8 mouse cellular contexts compared by ENCODE assay signal in the genomic region with DNA sequence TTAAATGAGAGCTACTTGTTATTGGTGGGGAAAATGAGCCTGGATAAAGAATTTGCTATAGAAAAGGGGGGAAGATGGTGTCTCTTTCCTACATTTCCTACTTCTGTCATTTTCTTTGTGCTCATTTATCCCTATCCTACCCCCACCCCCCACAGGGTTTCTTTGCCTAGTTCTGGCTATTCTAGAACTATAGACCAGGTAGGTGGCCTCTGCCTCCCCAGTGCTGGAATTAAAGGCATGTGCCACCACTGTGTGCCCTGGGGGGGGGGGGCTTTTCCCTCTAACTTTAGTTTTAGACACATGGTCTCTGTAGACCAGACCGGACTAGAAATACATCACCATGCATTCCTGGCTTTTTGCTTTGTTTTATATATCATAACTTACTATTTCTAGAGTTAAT. TPM values are rescaled to one million over a fixed set of nuclear protein-coding genes. Genes with fewer than 3 reads are reported as not detected.
DNase-seq lines count a peak whose midpoint lies in the region; ATAC-seq and TF ChIP-seq lines count a peak whose summit lies in the region.

No protein-coding gene starts in this region.

- peak overlapping the region; percentile 96 for H3K4me2 ChIP-seq in lung, embryonic 14.5 days
- peak overlapping the region; percentile 97 for H3K4me2 ChIP-seq in limb, embryonic 13.5 days (replicated peaks)
- peak overlapping the region; percentile 93 for H3K4me2 ChIP-seq in stomach, embryonic 14.5 days (replicated peaks; ENCODE audit: low read depth, low read length)

- H3K9ac ChIP-seq in lung, embryonic 14.5 days = peak overlapping the region; percentile 100
- H3K9ac ChIP-seq in limb, embryonic 13.5 days = peak overlapping the region; percentile 100
- peak overlapping the region; percentile 28; the same call in 1 of the 2 replicates for H3K9ac ChIP-seq in stomach, embryonic 14.5 days (replicated peaks; ENCODE audit: low read depth, low read length)

- WGBS in lung, embryonic 14.5 days = 45% methylated on average over 1 of the region's 1 CpGs
- 68% methylated on average over 1 of the region's 1 CpGs for WGBS in forebrain, embryonic 10.5 days
- WGBS in limb, embryonic 13.5 days = 35% methylated on average over 1 of the region's 1 CpGs
- 36% methylated on average over 1 of the region's 1 CpGs for WGBS in stomach, embryonic 14.5 days

- no peak for DNase-seq in lung, embryonic 14.5 days
- DNase-seq in lung, postnatal 36 days = no peak
- no peak for DNase-seq in forebrain, embryonic 10.5 days (ENCODE audit: extremely low spot score, low spot score)
- DNase-seq in left cerebral cortex, postnatal 36 days (ENCODE audit: low spot score in 2 of 2) = no peak
- no peak for DNase-seq in cerebellum, postnatal 14 days
- DNase-seq in cerebellum, adult 18-20 months = no peak

- no peaks in the 10 kb centered on the region for H3K27me3 ChIP-seq in lung, embryonic 14.5 days (ENCODE audit: insufficient read depth, low read length)
- H3K27me3 ChIP-seq in forebrain, embryonic 10.5 days (ENCODE audit: poor library complexity, severe bottlenecking) = no peaks in the 10 kb centered on the region
- H3K27me3 ChIP-seq in limb, embryonic 13.5 days = no peaks in the 10 kb centered on the region
- H3K27me3 ChIP-seq in stomach, embryonic 14.5 days (ENCODE audit: control insufficient read depth, insufficient read depth, low read length) = no peaks in the 10 kb centered on the region

- H3K27ac ChIP-seq in lung, embryonic 14.5 days (ENCODE audit: low read depth) = no peak overlapping the region
- H3K27ac ChIP-seq in forebrain, embryonic 10.5 days = no peak overlapping the region
- H3K27ac ChIP-seq in limb, embryonic 13.5 days = no peak overlapping the region
- H3K27ac ChIP-seq in stomach, embryonic 14.5 days (ENCODE audit: low read length) = no peak overlapping the region

- TF ChIP-seq CTCF in lung, embryonic 14.5 days (IDR thresholded peaks at IDR 0.05; ENCODE audit: low read depth) = no peak

- no peak for ATAC-seq in lung, embryonic 14.5 days (ENCODE audit: insufficient read depth)
- ATAC-seq in limb, embryonic 13.5 days (ENCODE audit: low FRiP score, low read depth) = no peak
- no peak for ATAC-seq in stomach, embryonic 14.5 days (ENCODE audit: insufficient number of reproducible peaks, insufficient read depth, low FRiP score, low read depth)

- H3K4me1 ChIP-seq in lung, embryonic 14.5 days (ENCODE audit: insufficient read depth) = peaks cover 8% of the 10 kb centered on the region; the same call in 1 of the 2 replicates
- H3K4me1 ChIP-seq in forebrain, embryonic 10.5 days = peaks cover 38% of the 10 kb centered on the region
- peaks cover 39% of the 10 kb centered on the region for H3K4me1 ChIP-seq in limb, embryonic 13.5 days
- H3K4me1 ChIP-seq in stomach, embryonic 14.5 days (ENCODE audit: control insufficient read depth, insufficient read depth, low read length) = peaks cover 16% of the 10 kb centered on the region; the same call in 1 of the 2 replicates

- intact Hi-C loops in left cerebral cortex, postnatal 36 days (cut with DNase I) = loop anchor here (5.0 kb wide), 1 partner anchor 57 kb away; a partner anchor contains a TSS

- H3K9me3 ChIP-seq in lung, embryonic 14.5 days (ENCODE audit: low read depth, low read length) = no peaks in the 10 kb centered on the region
- H3K9me3 ChIP-seq in forebrain, embryonic 10.5 days = no peaks in the 10 kb centered on the region
- no peaks in the 10 kb centered on the region for H3K9me3 ChIP-seq in limb, embryonic 13.5 days
- no peaks in the 10 kb centered on the region for H3K9me3 ChIP-seq in stomach, embryonic 14.5 days (ENCODE audit: control insufficient read depth, low read depth, low read length)

- H3K4me3 ChIP-seq in lung, embryonic 14.5 days (ENCODE audit: low read depth, low read length) = peak overlapping the region; percentile 100
- H3K4me3 ChIP-seq in forebrain, embryonic 10.5 days = peak overlapping the region; percentile 100
- H3K4me3 ChIP-seq in limb, embryonic 13.5 days = peak overlapping the region; percentile 99
- peak overlapping the region; percentile 100 for H3K4me3 ChIP-seq in stomach, embryonic 14.5 days (ENCODE audit: low read depth, low read length)

- H3K36me3 ChIP-seq in lung, embryonic 14.5 days (ENCODE audit: insufficient read depth) = peaks cover 70% of the 10 kb centered on the region
- H3K36me3 ChIP-seq in forebrain, embryonic 10.5 days (replicated peaks) = peaks cover 75% of the 10 kb centered on the region
- H3K36me3 ChIP-seq in limb, embryonic 13.5 days = peaks cover 57% of the 10 kb centered on the region
- H3K36me3 ChIP-seq in stomach, embryonic 14.5 days (ENCODE audit: control insufficient read depth, insufficient read depth, low read length) = peaks cover 58% of the 10 kb centered on the region

RNA-seq across cellular contexts. Expression of a gene that starts 3.1 kb away (rescaled TPM):
- polyA plus RNA-seq in lung, embryonic 14.5 days (2014; fragmentation: Nextera tagmentation; extraction: Ambion mirVana) = 129 and 137 TPM in 2 replicates
- polyA plus RNA-seq in forebrain, embryonic 10.5 days (2016; fragmentation: Nextera tagmentation; extraction: Ambion mirVana) = 107 and 110 TPM in 2 replicates
- 100.0 and 105 TPM in 2 replicates for polyA plus RNA-seq in limb, embryonic 13.5 days (2015; fragmentation: Nextera tagmentation; extraction: Ambion mirVana)
- polyA plus RNA-seq in stomach, embryonic 14.5 days (2014; fragmentation: Nextera tagmentation; extraction: Ambion mirVana) = 128 and 142 TPM in 2 replicates
- 100 to 1,000 TPM; 163 to 281 TPM for total RNA-seq in left cerebral cortex, postnatal 36 days (2021)

RNA-seq across cellular contexts. Expression of a gene that starts 36.7 kb away (rescaled TPM):
- polyA plus RNA-seq in lung, embryonic 14.5 days (2014; fragmentation: Nextera tagmentation; extraction: Ambion mirVana) = 27.6 and 28.6 TPM in 2 replicates
- 38.9 and 39.4 TPM in 2 replicates for polyA plus RNA-seq in forebrain, embryonic 10.5 days (2016; fragmentation: Nextera tagmentation; extraction: Ambion mirVana)
- polyA plus RNA-seq in limb, embryonic 13.5 days (2015; fragmentation: Nextera tagmentation; extraction: Ambion mirVana) = 22.1 and 24.5 TPM in 2 replicates
- polyA plus RNA-seq in stomach, embryonic 14.5 days (2014; fragmentation: Nextera tagmentation; extraction: Ambion mirVana) = 19.5 and 25.5 TPM in 2 replicates
- total RNA-seq in left cerebral cortex, postnatal 36 days (2021) = 10 to 100 TPM in 1 of 2 experiments, 1 to 10 TPM in 1; 9.8 to 15.9 TPM

RNA-seq across cellular contexts. Expression of a gene that starts 52.9 kb away (rescaled TPM):
- polyA plus RNA-seq in lung, embryonic 14.5 days (2014; fragmentation: Nextera tagmentation; extraction: Ambion mirVana) = 17.8 and 18.7 TPM in 2 replicates
- 19.9 and 21.0 TPM in 2 replicates for polyA plus RNA-seq in forebrain, embryonic 10.5 days (2016; fragmentation: Nextera tagmentation; extraction: Ambion mirVana)
- 26.2 and 29.3 TPM in 2 replicates for polyA plus RNA-seq in limb, embryonic 13.5 days (2015; fragmentation: Nextera tagmentation; extraction: Ambion mirVana)
- 26.8 and 30.0 TPM in 2 replicates for polyA plus RNA-seq in stomach, embryonic 14.5 days (2014; fragmentation: Nextera tagmentation; extraction: Ambion mirVana)
- total RNA-seq in left cerebral cortex, postnatal 36 days (2021) = 10 to 100 TPM; 27.0 to 38.0 TPM

RNA-seq across cellular contexts. Expression of a gene that starts 56.3 kb away (rescaled TPM):
- 19.8 and 21.8 TPM in 2 replicates for polyA plus RNA-seq in lung, embryonic 14.5 days (2014; fragmentation: Nextera tagmentation; extraction: Ambion mirVana)
- 26.2 and 29.9 TPM in 2 replicates for polyA plus RNA-seq in forebrain, embryonic 10.5 days (2016; fragmentation: Nextera tagmentation; extraction: Ambion mirVana)
- 27.8 and 31.0 TPM in 2 replicates for polyA plus RNA-seq in limb, embryonic 13.5 days (2015; fragmentation: Nextera tagmentation; extraction: Ambion mirVana)
- 28.9 and 34.7 TPM in 2 replicates for polyA plus RNA-seq in stomach, embryonic 14.5 days (2014; fragmentation: Nextera tagmentation; extraction: Ambion mirVana)
- total RNA-seq in left cerebral cortex, postnatal 36 days (2021) = 10 to 100 TPM; 43.4 to 61.0 TPM

Comparison
In these comparisons a context has a peak if more than half of its experiments do, and no peak if none do; other contexts are left out.
1. H3K9ac ChIP-seq: peak in every context shown above with its lines; median percentile 100 in lung, embryonic 14.5 days; 100 in limb, embryonic 13.5 days; 28 in stomach, embryonic 14.5 days.